Mouse (Mus musculus) CD4-positive helper T cell, adult 2 months (primary cell): ENCODE data around the gene Tcte2.
"Not testable (repeated sequence)": the region's sequence is repeated elsewhere in the genome, so short reads cannot be mapped to it uniquely, and the experiment has no call there.

Experiments
- DNase-seq: peaks from one replicate; pipeline ENCODE4 v3.0.0-alpha.2; 2012; ENCODE audit warnings: low read depth, missing footprints, low spot score

The Tcte2 gene

GRCm38 (mm10) chr17:13683411-13684174 is 78.0 kb downstream of the Tcte2 start:
- peak; percentile 86 for DNase-seq

- DNase-seq = no peak
Measured at GRCm38 (mm10) chr17:13683027-13683410, 78.6 kb downstream of the Tcte2 start.

GRCm38 (mm10) chr17:13682378-13683026 is 79.1 kb downstream of the Tcte2 start:
- peak; percentile 77 for DNase-seq

- peak; percentile 22 for DNase-seq
Measured at GRCm38 (mm10) chr17:13681686-13682085, 79.9 kb downstream of the Tcte2 start.

GRCm38 (mm10) chr17:13681126-13681525 is 80.5 kb downstream of the Tcte2 start:
- no peak for DNase-seq

GRCm38 (mm10) chr17:13680318-13680717 is 81.3 kb downstream of the Tcte2 start:
- DNase-seq = no peak

GRCm38 (mm10) chr17:13679725-13680124 is 81.9 kb downstream of the Tcte2 start:
- DNase-seq = no peak

- DNase-seq = no peak
Measured at GRCm38 (mm10) chr17:13677225-13678148, 84.1 kb downstream of the Tcte2 start.

- not testable (repeated sequence) for DNase-seq
Measured at GRCm38 (mm10) chr17:13676099-13676498, 85.5 kb downstream of the Tcte2 start.

GRCm38 (mm10) chr17:13675630-13676029 is 86.0 kb downstream of the Tcte2 start:
- no peak for DNase-seq

- no peak for DNase-seq
Measured at GRCm38 (mm10) chr17:13674695-13675306, 86.8 kb downstream of the Tcte2 start.

GRCm38 (mm10) chr17:13671732-13672131 is 89.9 kb downstream of the Tcte2 start:
- no peak for DNase-seq

GRCm38 (mm10) chr17:13670227-13670626 is 91.4 kb downstream of the Tcte2 start:
- DNase-seq = no peak

- DNase-seq = no peak
Measured at GRCm38 (mm10) chr17:13669206-13669605, 92.4 kb downstream of the Tcte2 start.

GRCm38 (mm10) chr17:13668052-13669015 is 93.3 kb downstream of the Tcte2 start:
- DNase-seq = no peak

GRCm38 (mm10) chr17:13667006-13667405 is 94.6 kb downstream of the Tcte2 start:
- DNase-seq = no peak

- DNase-seq = no peak
Measured at GRCm38 (mm10) chr17:13665731-13666130, 95.9 kb downstream of the Tcte2 start.

GRCm38 (mm10) chr17:13663386-13664166 is 98.0 kb downstream of the Tcte2 start:
- DNase-seq = no peak
